Mouse (Mus musculus): Measurements from ENCODE around the gene Lingo3. TPM values are rescaled to one million over a fixed set of nuclear protein-coding genes. Genes with fewer than 3 reads are reported as not detected.
"Not testable (repeated sequence)": the region's sequence is repeated elsewhere in the genome, so short reads cannot be mapped to it uniquely, and the experiment has no call there.

The Lingo3 gene
- polyA plus RNA-seq, 3 experiments from 2014 or later = not detected

GRCm38 (mm10) chr10:80843087-80843930, 530 bp downstream of the Lingo3 start:
- ATAC-seq = no peak

DNA sequence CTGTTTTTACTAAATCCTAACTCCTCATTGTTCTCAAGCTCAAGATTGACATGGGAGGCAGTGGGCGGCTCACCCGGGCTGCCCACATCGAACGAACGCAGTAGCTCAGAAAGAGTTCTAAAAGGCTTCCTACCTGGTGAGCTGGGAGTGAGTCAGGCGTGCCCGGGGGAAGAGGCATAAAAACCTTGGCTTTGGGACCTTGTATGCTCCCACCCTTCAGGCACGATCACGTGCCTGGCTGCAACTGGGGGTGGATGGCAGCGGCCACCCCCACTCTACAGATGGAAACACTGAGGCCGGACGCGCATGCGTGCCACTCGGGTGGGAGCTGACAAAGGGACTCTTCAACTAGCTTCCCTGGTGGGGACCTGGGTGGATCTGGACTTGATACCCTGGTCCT, 1.5 kb downstream of the Lingo3 start:
- no peak for ATAC-seq

DNA sequence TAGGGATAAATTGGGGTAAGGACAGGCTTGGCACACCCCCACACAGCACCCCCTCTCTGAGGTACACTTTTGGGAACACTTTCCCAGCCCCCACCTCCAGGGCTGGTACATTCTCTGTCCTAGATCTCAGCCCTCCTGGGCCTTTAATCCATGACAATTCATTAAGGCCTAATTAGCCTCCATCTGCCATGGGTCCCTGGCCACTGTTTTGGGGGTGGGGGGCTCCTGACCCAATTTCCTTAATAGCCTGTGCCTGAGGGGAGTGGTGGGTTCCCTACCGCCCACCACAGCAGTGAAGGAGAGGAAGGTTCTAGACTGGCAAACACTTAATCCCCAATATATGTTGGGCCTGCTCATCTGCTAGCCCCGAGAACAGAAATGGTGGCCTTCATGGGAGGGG, 2.2 kb downstream of the Lingo3 start:
- ATAC-seq = no peak

GRCm38 (mm10) chr10:80839848-80840247, 4.0 kb downstream of the Lingo3 start:
- no peak for ATAC-seq

DNA sequence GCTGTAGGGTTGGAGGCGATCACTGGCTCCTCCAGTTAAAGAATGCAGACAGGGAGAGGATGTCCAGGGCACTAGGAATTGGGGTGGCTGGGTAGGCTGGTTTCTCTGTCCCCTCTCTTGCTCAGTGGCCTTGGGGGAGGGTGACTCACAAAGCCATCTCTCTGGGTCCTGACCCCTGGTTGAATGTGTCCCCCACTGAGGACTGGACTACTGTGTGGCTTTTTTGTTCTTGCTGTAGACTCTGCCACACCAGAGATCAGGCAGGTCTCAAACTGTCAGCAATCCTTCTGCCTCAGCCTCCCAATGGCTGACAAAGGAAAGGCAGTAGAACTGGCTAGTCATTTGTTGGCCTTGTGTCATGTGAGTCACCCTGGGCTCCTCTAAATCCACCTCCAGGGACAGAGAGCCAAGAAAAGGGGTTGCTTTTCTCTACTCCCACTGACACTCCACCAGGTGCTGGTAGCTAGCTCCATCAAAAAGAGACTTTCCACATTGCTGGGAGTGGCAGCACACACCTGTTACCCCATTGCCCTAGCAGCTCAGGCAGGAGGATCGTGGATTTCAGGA, 5.4 kb downstream of the Lingo3 start:
- ATAC-seq = no peak

DNA sequence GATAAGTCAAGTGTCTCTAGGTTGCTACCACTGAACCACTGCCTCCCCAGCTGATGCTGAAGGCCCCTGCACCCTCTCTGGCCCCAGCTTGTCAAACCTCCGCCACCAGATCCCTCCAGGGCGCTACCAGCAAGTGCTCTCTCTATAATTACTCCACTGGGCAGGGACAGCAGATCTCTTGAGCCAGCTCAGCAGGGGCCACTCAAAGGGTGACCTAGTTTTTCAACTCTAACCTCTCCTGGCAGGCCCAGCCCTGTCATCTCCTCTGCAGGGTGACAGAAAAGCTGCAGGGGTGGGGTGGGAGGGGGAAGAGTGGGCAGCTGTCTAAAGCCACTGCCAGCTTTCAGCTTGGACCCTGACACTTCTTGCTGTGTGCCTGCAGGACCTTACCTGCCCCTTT, 6.0 kb downstream of the Lingo3 start:
- no peak for ATAC-seq

GRCm38 (mm10) chr10:80836949-80837379, 6.9 kb downstream of the Lingo3 start:
- ATAC-seq = no peak

GRCm38 (mm10) chr10:80835617-80836016, 8.2 kb downstream of the Lingo3 start:
- no peak for ATAC-seq

GRCm38 (mm10) chr10:80832818-80833217, 11.0 kb downstream of the Lingo3 start:
- no peak for ATAC-seq

DNA sequence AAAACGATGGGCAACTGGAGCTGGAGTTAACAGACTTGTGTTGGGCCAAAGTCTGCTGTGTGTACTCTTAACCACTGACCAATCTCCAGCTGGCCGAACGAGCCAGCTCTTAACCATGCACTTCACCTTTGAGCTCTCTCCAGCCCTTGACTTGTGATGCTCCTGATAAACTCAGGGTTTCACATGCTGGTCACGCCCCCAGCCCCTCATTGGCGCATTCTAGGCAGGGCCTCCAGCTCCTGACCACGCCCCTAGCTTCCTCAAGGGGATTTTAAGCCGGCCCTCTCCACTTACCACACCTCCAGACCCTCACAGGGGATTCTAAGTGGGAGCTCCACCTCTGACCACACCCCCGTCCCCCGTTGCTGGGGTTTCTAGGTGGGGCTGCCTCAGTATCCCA, 12.7 kb downstream of the Lingo3 start:
- ATAC-seq = no peak

GRCm38 (mm10) chr10:80829359-80830278, 14.2 kb downstream of the Lingo3 start:
- no peak for ATAC-seq

GRCm38 (mm10) chr10:80828587-80828986, 15.3 kb downstream of the Lingo3 start:
- ATAC-seq = not testable (repeated sequence)

- no peak for ATAC-seq
Observed at GRCm38 (mm10) chr10:80827870-80828420, 15.9 kb downstream of the Lingo3 start.

GRCm38 (mm10) chr10:80827063-80827869, 16.6 kb downstream of the Lingo3 start:
- ATAC-seq = no peak

DNA sequence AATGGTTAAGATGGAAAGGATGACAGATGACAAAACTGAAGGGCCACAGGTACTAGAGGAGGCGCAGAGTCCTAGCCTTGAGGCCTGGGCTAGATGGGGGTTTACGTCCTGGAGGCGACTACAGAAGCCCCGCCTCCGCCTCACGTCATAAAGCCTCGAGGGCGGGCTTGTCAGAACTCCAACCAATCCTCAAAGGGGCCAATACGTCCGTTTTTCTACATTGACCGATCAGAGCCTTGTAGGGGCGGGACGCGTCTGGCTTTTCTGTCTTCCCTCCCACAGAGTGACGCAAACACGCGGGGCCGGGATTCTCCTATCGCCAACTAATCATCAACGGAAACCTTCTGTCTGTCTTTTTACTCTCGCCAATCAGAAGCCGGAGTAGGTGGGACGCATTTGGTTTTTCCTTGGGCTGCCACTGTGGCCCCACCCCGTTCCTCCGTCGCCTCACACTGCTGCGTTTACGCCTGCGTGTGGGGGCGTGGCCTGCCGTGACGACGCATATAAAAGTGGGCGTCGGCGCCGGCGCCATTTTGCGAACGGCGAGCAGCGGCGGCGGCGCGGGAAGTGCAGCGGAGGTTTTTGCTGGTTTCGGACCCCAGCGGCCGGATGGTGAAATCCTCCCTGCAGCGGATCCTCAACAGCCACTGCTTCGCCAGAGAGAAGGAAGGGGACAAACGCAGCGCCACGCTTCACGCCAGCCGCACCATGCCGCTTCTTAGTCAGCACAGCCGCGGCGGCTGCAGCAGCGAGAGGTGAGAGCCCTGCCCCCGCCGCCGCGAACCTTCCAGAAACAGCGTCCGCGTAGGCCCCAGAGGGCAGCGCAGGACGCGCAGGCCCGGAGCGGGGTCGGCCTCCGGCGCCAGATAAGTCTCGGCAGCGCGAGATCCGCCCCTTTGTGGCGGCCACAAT, 17.4 kb downstream of the Lingo3 start, which contains the start of gene Oaz1:
Gene Oaz1 (plus strand): TSS at position 506 of the 912 bp plus-strand sequence.
- peak; percentile 90 for ATAC-seq

GRCm38 (mm10) chr10:80824827-80825226, 19.0 kb downstream of the Lingo3 start:
- no peak for ATAC-seq

DNA sequence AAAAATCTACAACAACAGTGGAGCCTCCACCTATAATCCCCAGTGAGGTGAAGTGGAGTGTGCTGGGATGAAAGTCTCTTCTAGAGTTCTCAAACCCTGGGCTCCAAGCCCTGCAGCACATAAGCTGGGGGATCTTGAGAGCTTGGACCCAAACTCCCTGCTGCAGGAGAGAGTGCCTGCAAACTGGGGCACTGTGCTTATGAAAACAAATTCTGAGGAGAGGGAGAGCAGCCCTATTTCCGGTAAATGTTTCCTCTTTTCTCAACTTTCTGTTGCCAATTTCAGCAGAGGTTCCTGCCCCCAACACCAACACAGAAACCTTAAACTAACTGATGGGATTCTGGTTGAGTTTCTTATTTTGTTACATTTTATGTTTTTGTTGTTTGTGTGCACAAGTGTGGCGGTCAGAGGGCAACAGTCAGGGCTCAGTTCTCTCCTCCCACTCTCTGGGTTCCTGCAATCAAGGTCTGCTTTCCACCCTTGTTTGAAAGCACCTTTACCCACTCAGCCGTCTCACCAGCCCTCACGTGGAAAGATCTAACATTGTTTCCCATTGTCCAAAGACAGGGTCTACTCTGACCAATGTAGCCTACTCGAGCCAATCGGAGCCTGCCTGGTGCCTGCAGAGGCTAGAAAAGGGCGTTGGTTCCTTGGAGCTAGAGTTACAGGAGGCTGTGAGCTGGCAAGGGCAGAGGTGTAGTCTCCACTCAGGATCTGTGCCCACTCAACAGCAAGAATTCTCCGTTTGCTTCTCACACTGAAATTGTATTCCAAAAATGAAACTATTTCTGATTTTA, 19.8 kb downstream of the Lingo3 start:
- no peak for ATAC-seq

DNA sequence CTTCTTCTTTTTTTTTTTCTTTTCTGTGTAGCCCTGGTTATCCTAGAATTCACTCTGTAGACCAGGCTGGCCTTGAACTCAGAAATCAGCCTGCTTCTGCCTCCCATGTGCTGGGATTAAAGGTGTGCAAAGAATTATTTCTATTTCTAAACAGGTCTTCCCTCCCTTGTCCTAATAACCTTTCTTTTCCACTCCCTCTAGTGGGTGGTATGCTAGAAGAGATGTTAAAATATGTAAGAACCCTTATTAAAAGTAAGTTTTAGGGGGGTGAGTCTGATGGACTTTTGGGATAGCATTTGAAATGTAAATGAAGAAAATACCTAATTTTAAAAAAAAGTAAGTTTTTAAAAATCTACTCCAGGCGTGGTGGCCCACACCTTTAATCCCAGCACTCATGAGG, 20.5 kb downstream of the Lingo3 start:
- ATAC-seq = no peak

- ATAC-seq = no peak
Observed at GRCm38 (mm10) chr10:80822528-80822927, 21.3 kb downstream of the Lingo3 start.

GRCm38 (mm10) chr10:80821991-80822390, 21.8 kb downstream of the Lingo3 start:
- no peak for ATAC-seq
